Mouse (Mus musculus): ENCODE results near the gene Hnf4a. TPM values are rescaled to one million over a fixed set of nuclear protein-coding genes. Genes with fewer than 3 reads are reported as not detected.
"Not testable (repeated sequence)": the region's sequence is repeated elsewhere in the genome, so short reads cannot be mapped to it uniquely, and the experiment has no call there.

The Hnf4a gene
- total RNA-seq, 2 experiments from 2014 or later, result not detected

GRCm38 (mm10) chr2:163616652-163617227 is 110.1 kb downstream of the Hnf4a start:
- ATAC-seq (ENCODE audit: poor library complexity, severe bottlenecking), result no peak

- ATAC-seq (ENCODE audit: poor library complexity, severe bottlenecking), result no peak
Measured at GRCm38 (mm10) chr2:163617232-163617863, 110.7 kb downstream of the Hnf4a start.

- no peak for ATAC-seq (ENCODE audit: poor library complexity, severe bottlenecking)
Measured at GRCm38 (mm10) chr2:163617874-163618273, 111.3 kb downstream of the Hnf4a start.

- ATAC-seq (ENCODE audit: poor library complexity, severe bottlenecking), result peak; percentile 64
Measured at GRCm38 (mm10) chr2:163620451-163620850, 113.8 kb downstream of the Hnf4a start.

- ATAC-seq (ENCODE audit: poor library complexity, severe bottlenecking), result not testable (repeated sequence)
Measured at GRCm38 (mm10) chr2:163621401-163621800, 114.8 kb downstream of the Hnf4a start.

Other genes starting within 250 kb of the Hnf4a start
- gene Jph2, start 108.8 kb upstream of the Hnf4a start, total RNA-seq (2015), result not detected in 2 replicates
- not detected in 2 replicates for gene Jph2, start 108.8 kb upstream of the Hnf4a start, total RNA-seq (2017)
- 85.9 and 98.4 TPM in 2 replicates for gene Oser1, start 82.1 kb upstream of the Hnf4a start, total RNA-seq (2015)
- gene Oser1, start 82.1 kb upstream of the Hnf4a start, total RNA-seq (2017), result 93.7 and 107 TPM in 2 replicates
- gene Gdap1l1, start 68.3 kb upstream of the Hnf4a start, total RNA-seq (2015), result not detected in 2 replicates
- gene Gdap1l1, start 68.3 kb upstream of the Hnf4a start, total RNA-seq (2017), result not detected in 2 replicates
- gene Fitm2, start 34.2 kb upstream of the Hnf4a start, total RNA-seq (2015), result 0.36 and 1.1 TPM in 2 replicates
- gene Fitm2, start 34.2 kb upstream of the Hnf4a start, total RNA-seq (2017), result 0.94 and 1.7 TPM in 2 replicates
- not detected in 2 replicates for gene R3hdml, start 14.5 kb upstream of the Hnf4a start, total RNA-seq (2015)
- gene R3hdml, start 14.5 kb upstream of the Hnf4a start, total RNA-seq (2017), result not detected in 2 replicates
- 12.6 and 16.6 TPM in 2 replicates for gene Ttpal, start 95.5 kb downstream of the Hnf4a start, total RNA-seq (2015)
- gene Ttpal, start 95.5 kb downstream of the Hnf4a start, total RNA-seq (2017), result 8.8 and 14.4 TPM in 2 replicates
- gene Serinc3, start 138.3 kb downstream of the Hnf4a start, total RNA-seq (2015), result 797 and 809 TPM in 2 replicates
- 623 and 641 TPM in 2 replicates for gene Serinc3, start 138.3 kb downstream of the Hnf4a start, total RNA-seq (2017)
- 47.7 and 50.9 TPM in 2 replicates for gene Pkig, start 151.6 kb downstream of the Hnf4a start, total RNA-seq (2015)
- gene Pkig, start 151.6 kb downstream of the Hnf4a start, total RNA-seq (2017), result 36.8 and 55.2 TPM in 2 replicates
- 3.7 and 5.3 TPM in 2 replicates for gene Ada, start 243.4 kb downstream of the Hnf4a start, total RNA-seq (2015)
- 6.1 and 7.6 TPM in 2 replicates for gene Ada, start 243.4 kb downstream of the Hnf4a start, total RNA-seq (2017)

Data from megakaryocyte, adult 5-6 weeks (primary cell).